Mouse (Mus musculus) frontal cortex, postnatal 10 days (tissue): ENCODE results near the gene Magi2.
"Not testable (repeated sequence)": the region's sequence is repeated elsewhere in the genome, so short reads cannot be mapped to it uniquely, and the experiment has no call there.

Source experiments
- DNase-seq, 2 experiments: peaks; one replicate each; pipeline ENCODE4 v3.0.0; 2022; ENCODE audit warnings: low spot score in 2 of 2, mixed read lengths in 1 of 2

The Magi2 gene

GRCm38 (mm10) chr5:19429290-19429689, 202.5 kb downstream of the Magi2 start:
- peak; percentile 4 to 21 for DNase-seq

GRCm38 (mm10) chr5:19462541-19462940, 235.7 kb downstream of the Magi2 start:
- no peak for DNase-seq

- no peak for DNase-seq
Measured at GRCm38 (mm10) chr5:19465383-19465782, 238.5 kb downstream of the Magi2 start.

GRCm38 (mm10) chr5:19472851-19473439, 246.1 kb downstream of the Magi2 start:
- no peak for DNase-seq

GRCm38 (mm10) chr5:19482981-19483380, 256.1 kb downstream of the Magi2 start:
- no peak for DNase-seq

- DNase-seq: no peak
Measured at GRCm38 (mm10) chr5:19487947-19488346, 261.1 kb downstream of the Magi2 start.

- DNase-seq: no peak
Measured at GRCm38 (mm10) chr5:19501005-19501404, 274.2 kb downstream of the Magi2 start.

GRCm38 (mm10) chr5:19522168-19522567, 295.3 kb downstream of the Magi2 start:
- no peak for DNase-seq

GRCm38 (mm10) chr5:19539348-19539747, 312.5 kb downstream of the Magi2 start:
- no peak for DNase-seq

GRCm38 (mm10) chr5:19546424-19546823, 319.6 kb downstream of the Magi2 start:
- DNase-seq: peak in 1 of 2 experiments; percentile 16

- no peak for DNase-seq
Measured at GRCm38 (mm10) chr5:19546900-19547299, 320.1 kb downstream of the Magi2 start.

- DNase-seq: no peak
Measured at GRCm38 (mm10) chr5:19553510-19553909, 326.7 kb downstream of the Magi2 start.

- no peak for DNase-seq
Measured at GRCm38 (mm10) chr5:19565636-19566035, 338.8 kb downstream of the Magi2 start.

- DNase-seq: not testable (repeated sequence)
Measured at GRCm38 (mm10) chr5:19566136-19566535, 339.3 kb downstream of the Magi2 start.

GRCm38 (mm10) chr5:19607700-19608099, 380.9 kb downstream of the Magi2 start:
- DNase-seq: no peak

- DNase-seq: no peak
Measured at GRCm38 (mm10) chr5:19611788-19612187, 385.0 kb downstream of the Magi2 start.

GRCm38 (mm10) chr5:19621678-19622077, 394.8 kb downstream of the Magi2 start:
- no peak for DNase-seq

GRCm38 (mm10) chr5:19633976-19634375, 407.1 kb downstream of the Magi2 start:
- no peak for DNase-seq

GRCm38 (mm10) chr5:19637789-19638188, 411.0 kb downstream of the Magi2 start:
- DNase-seq: no peak

GRCm38 (mm10) chr5:19655986-19656385, 429.1 kb downstream of the Magi2 start:
- no peak for DNase-seq

GRCm38 (mm10) chr5:19666416-19666815, 439.6 kb downstream of the Magi2 start:
- no peak for DNase-seq

GRCm38 (mm10) chr5:19717296-19717695, 490.5 kb downstream of the Magi2 start:
- DNase-seq: no peak

GRCm38 (mm10) chr5:19726277-19726676, 499.4 kb downstream of the Magi2 start:
- DNase-seq: no peak

GRCm38 (mm10) chr5:19745376-19745775, 518.5 kb downstream of the Magi2 start:
- DNase-seq: no peak
